ENCODE assay signal across 8 mouse cellular contexts in genomic region chr17:47792098-47792863, GRCm38 (mm10). TPM values are rescaled to one million over a fixed set of nuclear protein-coding genes. Genes with fewer than 3 reads are reported as not detected.
DNase-seq lines count a peak whose midpoint lies in the region; ATAC-seq and TF ChIP-seq lines count a peak whose summit lies in the region.

No protein-coding gene starts in this region.

- no peak overlapping the region for H3K27ac ChIP-seq in hindbrain, postnatal 0 days
- H3K27ac ChIP-seq in limb, embryonic 11.5 days (replicated peaks; ENCODE audit: low read depth, low read length): no peak overlapping the region
- H3K27ac ChIP-seq in midbrain, embryonic 16.5 days (ENCODE audit: low read length): no peak overlapping the region

- no peak overlapping the region for H3K9ac ChIP-seq in hindbrain, postnatal 0 days (replicated peaks; ENCODE audit: low read length)
- H3K9ac ChIP-seq in limb, embryonic 11.5 days (ENCODE audit: low read length): no peak overlapping the region
- H3K9ac ChIP-seq in midbrain, embryonic 16.5 days (ENCODE audit: low read depth, low read length): peak overlapping the region; percentile 23; the same call in 1 of the 2 replicates

- no peaks in the 10 kb centered on the region for H3K27me3 ChIP-seq in hindbrain, postnatal 0 days (ENCODE audit: insufficient read depth, low read length)
- no peaks in the 10 kb centered on the region for H3K27me3 ChIP-seq in limb, embryonic 11.5 days (ENCODE audit: control insufficient read depth, insufficient read depth, low read length)
- no peaks in the 10 kb centered on the region for H3K27me3 ChIP-seq in midbrain, embryonic 16.5 days (ENCODE audit: control insufficient read depth, insufficient read depth, low read depth, low read length)

- DNase-seq in gastrocnemius, adult 18-20 months (ENCODE audit: low spot score): peak; percentile 64
- DNase-seq in gastrocnemius, postnatal 25 days: no peak
- DNase-seq in c-Kit-positive CD71-positive TER-119-negative erythroid progenitor cells, embryonic 14.5 days (ENCODE audit: low read depth): peak; percentile 53
- DNase-seq in frontal cortex, adult 2 months (ENCODE audit: extremely low spot score in 1 of 2, low spot score in 1 of 2): peak; percentile 39 to 67
- DNase-seq in hindbrain, postnatal 0 days (ENCODE audit: low spot score): peak; percentile 90
- DNase-seq in limb, embryonic 11.5 days (ENCODE audit: low spot score): peak; percentile 92
- DNase-seq in spleen, postnatal 10 days (ENCODE audit: low spot score in 2 of 2): peak; percentile 46 to 72

- 25% methylated on average over 15 of the region's 15 CpGs for WGBS in hindbrain, postnatal 0 days
- WGBS in limb, embryonic 11.5 days: 22% methylated on average over 15 of the region's 15 CpGs
- WGBS in midbrain, embryonic 16.5 days: 23% methylated on average over 15 of the region's 15 CpGs

- no peaks in the 10 kb centered on the region for H3K36me3 ChIP-seq in hindbrain, postnatal 0 days (ENCODE audit: insufficient read depth, low read length)
- H3K36me3 ChIP-seq in limb, embryonic 11.5 days (ENCODE audit: control insufficient read depth, insufficient read depth, low read length): no peaks in the 10 kb centered on the region
- no peaks in the 10 kb centered on the region for H3K36me3 ChIP-seq in midbrain, embryonic 16.5 days (ENCODE audit: control insufficient read depth, insufficient read depth, low read length)

- ATAC-seq in hindbrain, postnatal 0 days: peak; percentile 68
- peak; percentile 55; the same call in 1 of the 2 replicates for ATAC-seq in limb, embryonic 11.5 days (ENCODE audit: insufficient number of reproducible peaks, low FRiP score, low TSS enrichment, low read depth)
- ATAC-seq in midbrain, embryonic 16.5 days: peak; percentile 36; the same call in 1 of the 2 replicates

- H3K4me3 ChIP-seq in hindbrain, postnatal 0 days (ENCODE audit: low read length): no peak overlapping the region
- no peak overlapping the region for H3K4me3 ChIP-seq in limb, embryonic 11.5 days (ENCODE audit: low read depth, low read length)
- H3K4me3 ChIP-seq in midbrain, embryonic 16.5 days (ENCODE audit: low read depth, low read length): no peak overlapping the region

- H3K4me2 ChIP-seq in hindbrain, postnatal 0 days (ENCODE audit: low read depth, low read length): no peak overlapping the region
- no peak overlapping the region for H3K4me2 ChIP-seq in limb, embryonic 11.5 days (ENCODE audit: low read depth, severe bottlenecking)
- H3K4me2 ChIP-seq in midbrain, embryonic 16.5 days (ENCODE audit: low read length): no peak overlapping the region

- TF ChIP-seq CTCF in hindbrain, postnatal 0 days (IDR thresholded peaks at IDR 0.05; ENCODE audit: low read depth): peak; percentile 97

- no peaks in the 10 kb centered on the region for H3K4me1 ChIP-seq in hindbrain, postnatal 0 days (ENCODE audit: insufficient read depth, low read length)
- peaks cover 22% of the 10 kb centered on the region for H3K4me1 ChIP-seq in limb, embryonic 11.5 days (ENCODE audit: control insufficient read depth, insufficient read depth, low read length)
- no peaks in the 10 kb centered on the region for H3K4me1 ChIP-seq in midbrain, embryonic 16.5 days (ENCODE audit: control insufficient read depth, insufficient read depth, low read length)

- H3K9me3 ChIP-seq in hindbrain, postnatal 0 days (ENCODE audit: low read length): no peaks in the 10 kb centered on the region
- no peaks in the 10 kb centered on the region for H3K9me3 ChIP-seq in limb, embryonic 11.5 days (ENCODE audit: control insufficient read depth, low read length)
- no peaks in the 10 kb centered on the region for H3K9me3 ChIP-seq in midbrain, embryonic 16.5 days (replicated peaks; ENCODE audit: control insufficient read depth, low read length, poor library complexity, severe bottlenecking)

RNA-seq across cellular contexts. Expression of gene Mdfi, which starts 42.2 kb away (rescaled TPM):
- under 1 TPM in 1 of 2 experiments, not detected in 1; 0.64 TPM for total RNA-seq in gastrocnemius, adult 18-20 months (2021)
- total RNA-seq in gastrocnemius, postnatal 25 days (2021): 1 to 10 TPM; 1.0 to 1.1 TPM
- 3.8 and 4.6 TPM in 2 replicates for polyA plus RNA-seq in frontal cortex, adult 2 months (2012; rRNA removed)
- 14.7 and 38.7 TPM in 2 replicates for total RNA-seq in hindbrain, postnatal 0 days (2014; rRNA removed)
- 2.6 TPM in 2 replicates for polyA plus RNA-seq in hindbrain, postnatal 0 days (2015; fragmentation: Nextera tagmentation; extraction: Ambion mirVana)
- 56.4 and 100.0 TPM in 2 replicates for polyA plus RNA-seq in limb, embryonic 11.5 days (2014; fragmentation: Nextera tagmentation; extraction: Ambion mirVana)
- polyA plus RNA-seq in midbrain, embryonic 16.5 days (2015; fragmentation: Nextera tagmentation; extraction: Ambion mirVana): 2.4 and 2.9 TPM in 2 replicates

RNA-seq across cellular contexts. Expression of gene Tfeb, which starts 55.5 kb away (rescaled TPM):
- 100 to 1,000 TPM in 1 of 2 experiments, 10 to 100 TPM in 1; 93.6 to 108 TPM for total RNA-seq in gastrocnemius, adult 18-20 months (2021)
- 10 to 100 TPM; 65.8 to 67.7 TPM for total RNA-seq in gastrocnemius, postnatal 25 days (2021)
- polyA plus RNA-seq in frontal cortex, adult 2 months (2012; rRNA removed): 9.5 and 9.9 TPM in 2 replicates
- 10.0 and 13.2 TPM in 2 replicates for total RNA-seq in hindbrain, postnatal 0 days (2014; rRNA removed)
- 6.6 TPM in 2 replicates for polyA plus RNA-seq in hindbrain, postnatal 0 days (2015; fragmentation: Nextera tagmentation; extraction: Ambion mirVana)
- polyA plus RNA-seq in limb, embryonic 11.5 days (2014; fragmentation: Nextera tagmentation; extraction: Ambion mirVana): 3.7 and 5.6 TPM in 2 replicates
- 2.9 and 3.0 TPM in 2 replicates for polyA plus RNA-seq in midbrain, embryonic 16.5 days (2015; fragmentation: Nextera tagmentation; extraction: Ambion mirVana)

Comparison
In these comparisons a context has a peak if more than half of its experiments do, and no peak if none do; other contexts are left out.
1. RNA of gene Mdfi, which starts 42.2 kb away (polyA plus RNA-seq): 56.4 to 100.0 TPM in limb, embryonic 11.5 days; 3.8 to 4.6 TPM in frontal cortex, adult 2 months, 2.4 to 2.9 TPM in midbrain, embryonic 16.5 days and 2.6 TPM in hindbrain, postnatal 0 days; every median in the first group is over 10 times any median in the second.
2. Peak in every context shown above with its lines, with median percentiles within 50 percentile points of each other: ATAC-seq.